ENCODE assay signal across 9 mouse cellular contexts in genomic region chr7:99236888-99237660, GRCm38 (mm10). TPM values are rescaled to one million over a fixed set of nuclear protein-coding genes. Genes with fewer than 3 reads are reported as not detected.
DNase-seq lines count a peak whose midpoint lies in the region; ATAC-seq and TF ChIP-seq lines count a peak whose summit lies in the region.
"Had no signal": no experiment of that assay in that cellular context is flagged by ENCODE, and none has a peak within 500 bp of the region (broad histone marks: within the 10 kb centered on the region; RNA-seq: fewer than 3 reads in every experiment).

No protein-coding gene starts in this region.

- no peak for TF ChIP-seq CTCF in brain, embryonic 14.5 days (IDR thresholded peaks at IDR 0.05; ENCODE audit: borderline replicate concordance, extremely low read depth, insufficient read depth, insufficient read length)

- H3K27me3 ChIP-seq in kidney, embryonic 15.5 days, result peaks cover 11% of the 10 kb centered on the region
- H3K27me3 ChIP-seq in intestine, embryonic 16.5 days (replicated peaks; ENCODE audit: control insufficient read depth, insufficient read depth, low read length), result no peaks in the 10 kb centered on the region

- no peak for ATAC-seq in kidney, embryonic 15.5 days (replicated peaks; ENCODE audit: low FRiP score)
- ATAC-seq in intestine, embryonic 16.5 days, result no peak
- ATAC-seq: activated CD4-positive, CD25-positive, alpha-beta regulatory T cell, adult 4 months had no signal

- 36% methylated on average over 8 of the region's 8 CpGs for WGBS in kidney, embryonic 15.5 days
- 44% methylated on average over 8 of the region's 8 CpGs for WGBS in intestine, embryonic 16.5 days

- DNase-seq in kidney, adult 9 months, result peak; percentile 63
- DNase-seq in brain, embryonic 14.5 days (ENCODE audit: low read depth), result peak; percentile 37
- peak; percentile 47 for DNase-seq in mesoderm, embryonic 11.5 days (ENCODE audit: low read depth, low spot score)
- DNase-seq in spleen, adult 18-20 months, result no peak
- no peak for DNase-seq in lung, postnatal 25 days (ENCODE audit: low spot score)
- DNase-seq: layer of hippocampus, postnatal 36 days had no signal

- H3K4me1 ChIP-seq in kidney, embryonic 15.5 days, result peaks cover 18% of the 10 kb centered on the region
- peaks cover 11% of the 10 kb centered on the region; the same call in 1 of the 2 replicates for H3K4me1 ChIP-seq in intestine, embryonic 16.5 days (ENCODE audit: control insufficient read depth, insufficient read depth, low read length)

- H3K9me3 ChIP-seq in kidney, embryonic 15.5 days (replicated peaks), result no peaks in the 10 kb centered on the region
- H3K9me3 ChIP-seq in intestine, embryonic 16.5 days (ENCODE audit: control insufficient read depth, low read length), result no peaks in the 10 kb centered on the region

- H3K4me2 ChIP-seq in kidney, embryonic 15.5 days, result no peak overlapping the region
- peak overlapping the region; percentile 56 for H3K4me2 ChIP-seq in intestine, embryonic 16.5 days (ENCODE audit: low read depth, low read length)

- H3K4me3 ChIP-seq in kidney, embryonic 15.5 days (replicated peaks), result no peak overlapping the region
- peak overlapping the region; percentile 55 for H3K4me3 ChIP-seq in intestine, embryonic 16.5 days (ENCODE audit: low read length)

- no peak for TF ChIP-seq POLR2A in brain, embryonic 14.5 days (IDR thresholded peaks at IDR 0.05; ENCODE audit: borderline replicate concordance, extremely low read depth, insufficient read depth, insufficient read length, poor library complexity, severe bottlenecking)

- no peak overlapping the region for H3K9ac ChIP-seq in kidney, embryonic 15.5 days
- peak overlapping the region; percentile 73 for H3K9ac ChIP-seq in intestine, embryonic 16.5 days (ENCODE audit: low read depth, low read length)

- no peaks in the 10 kb centered on the region for H3K36me3 ChIP-seq in kidney, embryonic 15.5 days
- H3K36me3 ChIP-seq in intestine, embryonic 16.5 days (ENCODE audit: control insufficient read depth, insufficient read depth, low read length), result no peaks in the 10 kb centered on the region

- H3K27ac ChIP-seq in kidney, embryonic 15.5 days, result no peak overlapping the region
- peak overlapping the region; percentile 76 for H3K27ac ChIP-seq in intestine, embryonic 16.5 days (ENCODE audit: low read length)

RNA-seq across cellular contexts. Expression of gene Mogat2, which starts 1.3 kb away (rescaled TPM):
- 6.6 and 7.7 TPM in 2 replicates for polyA plus RNA-seq in kidney, embryonic 15.5 days (2015; fragmentation: Nextera tagmentation; extraction: Ambion mirVana)
- 1.7 and 2.1 TPM in 2 replicates for polyA plus RNA-seq in brain, embryonic 14.5 days (2012; rRNA removed)
- 234 and 306 TPM in 2 replicates for polyA plus RNA-seq in intestine, embryonic 16.5 days (2015; fragmentation: Nextera tagmentation; extraction: Ambion mirVana)
- polyA plus RNA-seq: activated CD4-positive, CD25-positive, alpha-beta regulatory T cell, adult 4 months had no signal

RNA-seq across cellular contexts. Expression of gene Map6, which starts 30.2 kb away (rescaled TPM):
- 2.1 and 4.2 TPM in 2 replicates for polyA plus RNA-seq in kidney, embryonic 15.5 days (2015; fragmentation: Nextera tagmentation; extraction: Ambion mirVana)
- polyA plus RNA-seq in brain, embryonic 14.5 days (2012; rRNA removed), result 122 and 188 TPM in 2 replicates
- polyA plus RNA-seq in intestine, embryonic 16.5 days (2015; fragmentation: Nextera tagmentation; extraction: Ambion mirVana), result 3.5 and 4.2 TPM in 2 replicates

RNA-seq across cellular contexts. Expression of gene Dgat2, which starts 54.6 kb away (rescaled TPM):
- polyA plus RNA-seq in kidney, embryonic 15.5 days (2015; fragmentation: Nextera tagmentation; extraction: Ambion mirVana), result 29.0 and 31.2 TPM in 2 replicates
- polyA plus RNA-seq in brain, embryonic 14.5 days (2012; rRNA removed), result 12.7 and 13.1 TPM in 2 replicates
- polyA plus RNA-seq in intestine, embryonic 16.5 days (2015; fragmentation: Nextera tagmentation; extraction: Ambion mirVana), result 325 and 488 TPM in 2 replicates

Comparison
In these comparisons a context has a peak if more than half of its experiments do, and no peak if none do; other contexts are left out.
1. DNase-seq: peak in kidney, adult 9 months (single experiment), brain, embryonic 14.5 days (single experiment) and mesoderm, embryonic 11.5 days (single experiment); none in spleen, adult 18-20 months (0 of 2) and lung, postnatal 25 days (single experiment).
2. RNA of gene Mogat2, which starts 1.3 kb away (polyA plus RNA-seq): 234 to 306 TPM in intestine, embryonic 16.5 days; 6.6 to 7.7 TPM in kidney, embryonic 15.5 days and 1.7 to 2.1 TPM in brain, embryonic 14.5 days; every median in the first group is over 10 times any median in the second.
3. RNA of gene Map6, which starts 30.2 kb away (polyA plus RNA-seq): 122 to 188 TPM in brain, embryonic 14.5 days; 2.1 to 4.2 TPM in kidney, embryonic 15.5 days and 3.5 to 4.2 TPM in intestine, embryonic 16.5 days; every median in the first group is over 10 times any median in the second.
4. RNA of gene Dgat2, which starts 54.6 kb away (polyA plus RNA-seq): 325 to 488 TPM in intestine, embryonic 16.5 days; 29.0 to 31.2 TPM in kidney, embryonic 15.5 days and 12.7 to 13.1 TPM in brain, embryonic 14.5 days; every median in the first group is over 10 times any median in the second.